Mouse (Mus musculus): ENCODE measurements around the gene Cd36. TPM values are rescaled to one million over a fixed set of nuclear protein-coding genes. Genes with fewer than 3 reads are reported as not detected.

Cd36 gene
- polyA plus RNA-seq (2012; rRNA removed), result 1.00 and 1.8 TPM in 2 replicates

GRCm38 (mm10) chr5:17888598-17888997 is at the start of gene Cd36:
Gene Cd36, minus strand, starts transcription at chr5:17888801.

Other genes with a start within 250 kb of the Cd36 start
- 0.09 TPM in 1 of 2 replicates, not detected in the other for gene Gnat3, start 73.7 kb upstream of the Cd36 start, polyA plus RNA-seq (2012; rRNA removed)